Mouse (Mus musculus) cerebellum, adult 9-10 months (tissue): ENCODE results near the gene Tcf3.

ENCODE experiments used
- DNase-seq: peaks from one replicate; pipeline ENCODE4 v3.0.0; 2022

Tcf3 gene

GRCm38 (mm10) chr10:80384115-80384639 lies 49.3 kb downstream of the Tcf3 start:
- DNase-seq: no peak

GRCm38 (mm10) chr10:80383431-80383830 lies 50.0 kb downstream of the Tcf3 start:
- DNase-seq: no peak

GRCm38 (mm10) chr10:80382641-80383365 lies 50.6 kb downstream of the Tcf3 start:
- DNase-seq: no peak

- no peak for DNase-seq
Observed at GRCm38 (mm10) chr10:80377716-80378115, 55.7 kb downstream of the Tcf3 start.

GRCm38 (mm10) chr10:80376160-80376559 lies 57.3 kb downstream of the Tcf3 start:
- peak; percentile 93 for DNase-seq

GRCm38 (mm10) chr10:80374063-80374462 lies 59.4 kb downstream of the Tcf3 start:
- DNase-seq: peak; percentile 90

- DNase-seq: no peak
Observed at GRCm38 (mm10) chr10:80372706-80373105, 60.7 kb downstream of the Tcf3 start.

- no peak for DNase-seq
Observed at GRCm38 (mm10) chr10:80371983-80372382, 61.5 kb downstream of the Tcf3 start.

- peak; percentile 83 for DNase-seq
Observed at GRCm38 (mm10) chr10:80371411-80371966, 62.0 kb downstream of the Tcf3 start.

- DNase-seq: no peak
Observed at GRCm38 (mm10) chr10:80369995-80370747, 63.3 kb downstream of the Tcf3 start.

- no peak for DNase-seq
Observed at GRCm38 (mm10) chr10:80368392-80368791, 65.1 kb downstream of the Tcf3 start.

GRCm38 (mm10) chr10:80367954-80368353 lies 65.5 kb downstream of the Tcf3 start:
- DNase-seq: no peak

- DNase-seq: no peak
Observed at GRCm38 (mm10) chr10:80365736-80366135, 67.7 kb downstream of the Tcf3 start.

- no peak for DNase-seq
Observed at GRCm38 (mm10) chr10:80363734-80364133, 69.7 kb downstream of the Tcf3 start.
